Mouse (Mus musculus) limb, embryonic 15.5 days (tissue): ENCODE measurements around the gene Dusp22. TPM values are rescaled to one million over a fixed set of nuclear protein-coding genes. Genes with fewer than 3 reads are reported as not detected.

Experiments
- ATAC-seq: fragments of 200-750 bp; cut with Nextera tagmentation; 2 replicates; pipeline ENCODE4 v1.8.0; 2017; ENCODE audit warnings: low read depth, moderate TSS enrichment; ENCODE audit not compliant: insufficient number of reproducible peaks, low FRiP score, low TSS enrichment
- H3K27ac ChIP-seq: fragments of 300-500 bp; sonication (generic); 2 replicates; pipeline ENCODE4 v1.5.1; 2015; ENCODE audit warnings: moderate library complexity, mild to moderate bottlenecking, inconsistent platforms
- H3K27me3 ChIP-seq: fragments of 300-500 bp; sonication (generic); 2 replicates; pipeline ENCODE4 v1.6.1; 2015; ENCODE audit warnings: inconsistent platforms
- H3K36me3 ChIP-seq: fragments of 300-500 bp; sonication (generic); 2 replicates; pipeline ENCODE4 v1.6.1; 2015; ENCODE audit warnings: inconsistent platforms
- H3K4me1 ChIP-seq: fragments of 300-500 bp; sonication (generic); 2 replicates; pipeline ENCODE4 v1.6.1; 2015; ENCODE audit warnings: inconsistent platforms
- H3K4me2 ChIP-seq: fragments of 300-500 bp; sonication (generic); 2 replicates; pipeline ENCODE4 v1.6.1; 2015; ENCODE audit warnings: mild to moderate bottlenecking, inconsistent platforms
- H3K4me3 ChIP-seq: fragments of 300-500 bp; sonication (generic); 2 replicates; pipeline ENCODE4 v1.5.1; 2015; ENCODE audit warnings: mild to moderate bottlenecking, inconsistent platforms
- H3K9ac ChIP-seq: fragments of 300-500 bp; sonication (generic); 2 replicates; pipeline ENCODE4 v1.6.1; 2015; ENCODE audit warnings: inconsistent platforms
- H3K9me3 ChIP-seq: fragments of 300-500 bp; sonication (generic); 2 replicates; pipeline ENCODE4 v1.6.1; 2016; ENCODE audit warnings: inconsistent platforms
- WGBS: fragments of 180-500 bp; shearing (Covaris S2); methylation state at CpG from one replicate; pipeline ENCODE4 v1.1.7; 2015; 5-methylcytosine and 5-hydroxymethylcytosine counted together
- polyA plus RNA-seq: library from polyadenylated mRNA; unstranded; fragments of >200 nt; fragmentation: Nextera tagmentation; extraction: Ambion mirVana; gene quantifications from 2 replicates; pipeline ENCODE4 v1.2.1, GENCODE M21; 2015

Gene Dusp22
- 48.2 and 55.6 TPM in 2 replicates for polyA plus RNA-seq

GRCm38 (mm10) chr13:30659613-30660505 lies at the start of gene Dusp22:
Gene Dusp22, plus strand, starts transcription at chr13:30659999.
- Histone ChIP-seq H3K4me2 (peak within 1 kb of the TSS; percentile 77), H3K9ac (peak within 1 kb of the TSS; percentile 79), H3K27me3 (no peaks in the 10 kb centered on the region), H3K27ac (peak within 1 kb of the TSS; percentile 72), H3K4me1 (peaks cover 6% of the 10 kb centered on the region), H3K4me3 (peak within 1 kb of the TSS; percentile 79), H3K36me3 (no peaks in the 10 kb centered on the region), H3K9me3 (no peaks in the 10 kb centered on the region)
- ATAC-seq = peak; percentile 89
- under 1% methylated on average over 64 of the region's 74 CpGs for WGBS

GRCm38 (mm10) chr13:30612079-30612794 lies 47.6 kb upstream of the Dusp22 start:
- no peaks in the 10 kb centered on the region for H3K36me3 ChIP-seq
- H3K9me3 ChIP-seq = no peaks in the 10 kb centered on the region
- no peaks in the 10 kb centered on the region for H3K4me1 ChIP-seq
- no peak for ATAC-seq
- 80% methylated on average over 6 of the region's 6 CpGs for WGBS
- H3K4me3 ChIP-seq = no peak overlapping the region
- H3K4me2 ChIP-seq = no peak overlapping the region
- H3K27ac ChIP-seq = no peak overlapping the region
- H3K9ac ChIP-seq = no peak overlapping the region
- H3K27me3 ChIP-seq = no peaks in the 10 kb centered on the region

GRCm38 (mm10) chr13:30619684-30620083 lies 40.1 kb upstream of the Dusp22 start:
- H3K9ac ChIP-seq = no peak overlapping the region
- H3K9me3 ChIP-seq = no peaks in the 10 kb centered on the region
- H3K4me2 ChIP-seq = no peak overlapping the region
- 47% methylated on average over 3 of the region's 3 CpGs for WGBS
- no peaks in the 10 kb centered on the region for H3K36me3 ChIP-seq
- no peak for ATAC-seq
- H3K4me1 ChIP-seq = no peaks in the 10 kb centered on the region
- H3K4me3 ChIP-seq = no peak overlapping the region
- no peaks in the 10 kb centered on the region for H3K27me3 ChIP-seq
- H3K27ac ChIP-seq = no peak overlapping the region

GRCm38 (mm10) chr13:30628195-30629048 lies 31.4 kb upstream of the Dusp22 start:
- Histone ChIP-seq H3K4me1 (no peaks in the 10 kb centered on the region), H3K4me2 (no peak overlapping the region), H3K36me3 (no peaks in the 10 kb centered on the region), H3K9ac (no peak overlapping the region), H3K9me3 (no peaks in the 10 kb centered on the region), H3K27me3 (no peaks in the 10 kb centered on the region), H3K27ac (no peak overlapping the region), H3K4me3 (no peak overlapping the region)
- WGBS = 62% methylated on average over 8 of the region's 8 CpGs
- ATAC-seq = no peak

GRCm38 (mm10) chr13:30629794-30630410 lies 29.9 kb upstream of the Dusp22 start:
- 80% methylated on average over 10 of the region's 10 CpGs for WGBS
- ATAC-seq = no peak
- Histone ChIP-seq H3K4me1 (no peaks in the 10 kb centered on the region), H3K4me2 (no peak overlapping the region), H3K27ac (no peak overlapping the region), H3K27me3 (no peaks in the 10 kb centered on the region), H3K9ac (no peak overlapping the region), H3K4me3 (no peak overlapping the region), H3K9me3 (no peaks in the 10 kb centered on the region), H3K36me3 (no peaks in the 10 kb centered on the region)

GRCm38 (mm10) chr13:30632998-30633397 lies 26.8 kb upstream of the Dusp22 start:
- no peaks in the 10 kb centered on the region for H3K4me1 ChIP-seq
- no peaks in the 10 kb centered on the region for H3K9me3 ChIP-seq
- no peak overlapping the region for H3K27ac ChIP-seq
- no peak overlapping the region for H3K9ac ChIP-seq
- no peaks in the 10 kb centered on the region for H3K27me3 ChIP-seq
- no peaks in the 10 kb centered on the region for H3K36me3 ChIP-seq
- H3K4me3 ChIP-seq = no peak overlapping the region
- no peak overlapping the region for H3K4me2 ChIP-seq
- no peak for ATAC-seq
- 51% methylated on average over 6 of the region's 6 CpGs for WGBS

GRCm38 (mm10) chr13:30636453-30636852 lies 23.3 kb upstream of the Dusp22 start:
- H3K4me1 ChIP-seq = no peaks in the 10 kb centered on the region
- H3K36me3 ChIP-seq = no peaks in the 10 kb centered on the region
- no peak for ATAC-seq
- no peak overlapping the region for H3K9ac ChIP-seq
- WGBS = 71% methylated on average over 4 of the region's 4 CpGs
- H3K27ac ChIP-seq = no peak overlapping the region
- no peak overlapping the region for H3K4me2 ChIP-seq
- no peaks in the 10 kb centered on the region for H3K27me3 ChIP-seq
- H3K4me3 ChIP-seq = no peak overlapping the region
- no peaks in the 10 kb centered on the region for H3K9me3 ChIP-seq

GRCm38 (mm10) chr13:30638378-30639115 lies 21.3 kb upstream of the Dusp22 start:
- Histone ChIP-seq H3K27ac (no peak overlapping the region), H3K36me3 (no peaks in the 10 kb centered on the region), H3K4me1 (no peaks in the 10 kb centered on the region), H3K9me3 (no peaks in the 10 kb centered on the region), H3K4me3 (no peak overlapping the region), H3K27me3 (no peaks in the 10 kb centered on the region), H3K4me2 (no peak overlapping the region), H3K9ac (no peak overlapping the region)
- ATAC-seq = no peak
- WGBS = 79% methylated on average over 5 of the region's 5 CpGs

GRCm38 (mm10) chr13:30642053-30642452 lies 17.7 kb upstream of the Dusp22 start:
- Histone ChIP-seq H3K4me2 (no peak overlapping the region), H3K4me3 (no peak overlapping the region), H3K27me3 (no peaks in the 10 kb centered on the region), H3K27ac (no peak overlapping the region), H3K36me3 (no peaks in the 10 kb centered on the region), H3K4me1 (no peaks in the 10 kb centered on the region), H3K9me3 (no peaks in the 10 kb centered on the region), H3K9ac (no peak overlapping the region)
- 69% methylated on average over 4 of the region's 4 CpGs for WGBS
- no peak for ATAC-seq

GRCm38 (mm10) chr13:30648461-30648860 lies 11.3 kb upstream of the Dusp22 start:
- Histone ChIP-seq H3K4me3 (no peak overlapping the region), H3K27me3 (no peaks in the 10 kb centered on the region), H3K4me1 (no peaks in the 10 kb centered on the region), H3K27ac (no peak overlapping the region), H3K36me3 (no peaks in the 10 kb centered on the region), H3K9me3 (no peaks in the 10 kb centered on the region), H3K4me2 (no peak overlapping the region), H3K9ac (no peak overlapping the region)
- ATAC-seq = no peak

GRCm38 (mm10) chr13:30649197-30649596 lies 10.6 kb upstream of the Dusp22 start:
- Histone ChIP-seq H3K9ac (no peak overlapping the region), H3K9me3 (no peaks in the 10 kb centered on the region), H3K4me1 (no peaks in the 10 kb centered on the region), H3K27ac (no peak overlapping the region), H3K27me3 (no peaks in the 10 kb centered on the region), H3K4me3 (no peak overlapping the region), H3K4me2 (no peak overlapping the region), H3K36me3 (no peaks in the 10 kb centered on the region)
- ATAC-seq = no peak
- 84% methylated on average over 5 of the region's 5 CpGs for WGBS
